9 mouse cellular contexts compared by ENCODE assay signal in genomic region chr13:21790601-21791283, GRCm38 (mm10). TPM values are rescaled to one million over a fixed set of nuclear protein-coding genes. Genes with fewer than 3 reads are reported as not detected.
DNase-seq lines count a peak whose midpoint lies in the region; ATAC-seq and TF ChIP-seq lines count a peak whose summit lies in the region.
"Had no signal": no experiment of that assay in that cellular context is flagged by ENCODE, and none has a peak within 500 bp of the region (broad histone marks: within the 10 kb centered on the region; RNA-seq: fewer than 3 reads in every experiment).

No protein-coding gene starts in this region.

- H3K4me3 ChIP-seq in thymus, adult 2 months (ENCODE audit: control insufficient read depth, insufficient read depth, low read length) = no peak overlapping the region
- no peak overlapping the region; the same call in 1 of the 2 replicates for H3K4me3 ChIP-seq in liver, embryonic 12.5 days

- DNase-seq in adrenal gland, postnatal 10 days = peak; percentile 36
- no peak for DNase-seq in adrenal gland, adult 8-10 months
- DNase-seq in thymus, postnatal 0 days (ENCODE audit: low spot score) = peak; percentile 2
- no peak for DNase-seq in thymus, adult 2 months
- peak; percentile 58 for DNase-seq in yolk sac, embryonic 10.5 days (ENCODE audit: low spot score)
- no peak for DNase-seq in left cerebral cortex, adult 11 months (ENCODE audit: low spot score)
- DNase-seq in gastrocnemius, adult 18-20 months (ENCODE audit: low spot score) = no peak

- no peak overlapping the region for H3K27ac ChIP-seq in thymus, adult 2 months (ENCODE audit: control insufficient read depth, insufficient read depth, low read length)
- peak overlapping the region; percentile 51; the same call in 1 of the 2 replicates for H3K27ac ChIP-seq in liver, embryonic 12.5 days

- H3K4me2 ChIP-seq in liver, embryonic 12.5 days = peak overlapping the region; percentile 54

- H3K36me3 ChIP-seq in thymus, adult 2 months (ENCODE audit: control insufficient read depth, insufficient read depth, low read length) = no peaks in the 10 kb centered on the region
- H3K36me3 ChIP-seq in liver, embryonic 12.5 days = no peaks in the 10 kb centered on the region

- no peak for ATAC-seq in liver, embryonic 12.5 days

- H3K9ac ChIP-seq in liver, embryonic 12.5 days = peak overlapping the region; percentile 52

- no peaks in the 10 kb centered on the region for H3K27me3 ChIP-seq in thymus, adult 2 months (ENCODE audit: control insufficient read depth, insufficient read depth, low read length)
- H3K27me3 ChIP-seq in liver, embryonic 12.5 days (replicated peaks) = no peaks in the 10 kb centered on the region

- no peaks in the 10 kb centered on the region for H3K9me3 ChIP-seq in liver, embryonic 12.5 days (replicated peaks)

- TF ChIP-seq POLR2A in thymus, adult 2 months (IDR thresholded peaks at IDR 0.05; ENCODE audit: control insufficient read depth, extremely low read depth, insufficient read depth, low read length, poor library complexity) = no peak

- 73% methylated on average over 18 of the region's 18 CpGs for WGBS in thymus, adult 2 months
- 29% methylated on average over 18 of the region's 18 CpGs for WGBS in liver, embryonic 12.5 days (ENCODE audit: insufficient replicate concordance)

- no peaks in the 10 kb centered on the region for H3K4me1 ChIP-seq in thymus, adult 2 months (replicated peaks; ENCODE audit: control insufficient read depth, insufficient read depth, low read length)
- peaks cover 38% of the 10 kb centered on the region for H3K4me1 ChIP-seq in liver, embryonic 12.5 days

- no peak for TF ChIP-seq CTCF in thymus, adult 2 months (IDR thresholded peaks at IDR 0.05; ENCODE audit: borderline replicate concordance, control insufficient read depth, extremely low read depth, insufficient read depth, low read length, poor library complexity)

RNA-seq across cellular contexts. Expression of gene Hist1h2bp, which starts 3.5 kb away (rescaled TPM):
- 100 to 1,000 TPM; 111 to 134 TPM for total RNA-seq in adrenal gland, postnatal 10 days (2021)
- 10 to 100 TPM in 1 of 4 experiments, 1 to 10 TPM in 3; 6.0 to 15.5 (median 8.6) TPM for total RNA-seq in adrenal gland, adult 8-10 months (2022)
- 3.4 and 3.5 TPM in 2 replicates for polyA plus RNA-seq in thymus, postnatal 0 days (2015; fragmentation: Nextera tagmentation; extraction: Ambion mirVana)
- polyA plus RNA-seq in thymus, adult 2 months (2012; rRNA removed) = 39.3 and 52.7 TPM in 2 replicates
- 3.6 and 5.6 TPM in 2 replicates for polyA plus RNA-seq in liver, embryonic 12.5 days (2016; fragmentation: Nextera tagmentation; extraction: Ambion mirVana)
- total RNA-seq in gastrocnemius, adult 18-20 months (2021) = not detected
- polyA plus RNA-seq: cerebellum, adult 2 months had no signal

RNA-seq across cellular contexts. Expression of gene Hist1h2an, which starts 3.7 kb away (rescaled TPM):
- 10 to 100 TPM; 69.2 to 73.2 TPM for total RNA-seq in adrenal gland, postnatal 10 days (2021)
- total RNA-seq in adrenal gland, adult 8-10 months (2022) = 1 to 10 TPM in 2 of 4 experiments, not detected in 2; 2.7 to 7.2 TPM
- polyA plus RNA-seq in thymus, postnatal 0 days (2015; fragmentation: Nextera tagmentation; extraction: Ambion mirVana) = 32.4 and 51.2 TPM in 2 replicates
- 183 and 223 TPM in 2 replicates for polyA plus RNA-seq in thymus, adult 2 months (2012; rRNA removed)
- 11.2 and 14.0 TPM in 2 replicates for polyA plus RNA-seq in liver, embryonic 12.5 days (2016; fragmentation: Nextera tagmentation; extraction: Ambion mirVana)
- not detected for total RNA-seq in gastrocnemius, adult 18-20 months (2021)
- polyA plus RNA-seq: cerebellum, adult 2 months had no signal

RNA-seq across cellular contexts. Expression of gene Hist1h3i, which starts 7.6 kb away (rescaled TPM):
- total RNA-seq in adrenal gland, postnatal 10 days (2021) = 100 to 1,000 TPM; 296 to 332 TPM
- 10 to 100 TPM; 45.2 to 52.5 (median 48.0) TPM for total RNA-seq in adrenal gland, adult 8-10 months (2022)
- polyA plus RNA-seq in thymus, postnatal 0 days (2015; fragmentation: Nextera tagmentation; extraction: Ambion mirVana) = 392 and 414 TPM in 2 replicates
- 484 and 650 TPM in 2 replicates for polyA plus RNA-seq in thymus, adult 2 months (2012; rRNA removed)
- polyA plus RNA-seq in liver, embryonic 12.5 days (2016; fragmentation: Nextera tagmentation; extraction: Ambion mirVana) = 169 and 188 TPM in 2 replicates
- total RNA-seq in gastrocnemius, adult 18-20 months (2021) = 10 to 100 TPM; 12.0 to 12.2 TPM

RNA-seq across cellular contexts. Expression of gene Hist1h1b, which starts 10.3 kb away (rescaled TPM):
- total RNA-seq in adrenal gland, postnatal 10 days (2021) = 100 to 1,000 TPM; 179 to 219 TPM
- total RNA-seq in adrenal gland, adult 8-10 months (2022) = 10 to 100 TPM; 13.2 to 18.9 (median 15.8) TPM
- polyA plus RNA-seq in thymus, postnatal 0 days (2015; fragmentation: Nextera tagmentation; extraction: Ambion mirVana) = 71.7 and 80.7 TPM in 2 replicates
- polyA plus RNA-seq in thymus, adult 2 months (2012; rRNA removed) = 22.4 and 28.1 TPM in 2 replicates
- polyA plus RNA-seq in liver, embryonic 12.5 days (2016; fragmentation: Nextera tagmentation; extraction: Ambion mirVana) = 41.6 and 43.0 TPM in 2 replicates
- under 1 TPM; 0.32 to 0.52 TPM for total RNA-seq in gastrocnemius, adult 18-20 months (2021)

RNA-seq across cellular contexts. Expression of gene Hist1h2bq, which starts 19.3 kb away (rescaled TPM):
- 100 to 1,000 TPM; 207 to 275 TPM for total RNA-seq in adrenal gland, postnatal 10 days (2021)
- 10 to 100 TPM; 62.2 to 78.1 (median 68.0) TPM for total RNA-seq in adrenal gland, adult 8-10 months (2022)
- 63.1 and 89.0 TPM in 2 replicates for polyA plus RNA-seq in thymus, postnatal 0 days (2015; fragmentation: Nextera tagmentation; extraction: Ambion mirVana)
- 200 and 237 TPM in 2 replicates for polyA plus RNA-seq in thymus, adult 2 months (2012; rRNA removed)
- polyA plus RNA-seq in liver, embryonic 12.5 days (2016; fragmentation: Nextera tagmentation; extraction: Ambion mirVana) = 24.4 and 26.2 TPM in 2 replicates
- total RNA-seq in gastrocnemius, adult 18-20 months (2021) = 10 to 100 TPM; 14.4 to 17.7 TPM

Comparison
In these comparisons a context has a peak if more than half of its experiments do, and no peak if none do; other contexts are left out.
1. DNase-seq: peak in adrenal gland, postnatal 10 days (single experiment), thymus, postnatal 0 days (single experiment) and yolk sac, embryonic 10.5 days (single experiment); none in adrenal gland, adult 8-10 months (single experiment), thymus, adult 2 months (single experiment), left cerebral cortex, adult 11 months (single experiment) and gastrocnemius, adult 18-20 months (single experiment).
2. RNA of gene Hist1h2bp, which starts 3.5 kb away (total RNA-seq): 111 to 134 TPM in adrenal gland, postnatal 10 days; 6.0 to 15.5 TPM in adrenal gland, adult 8-10 months and not detected in gastrocnemius, adult 18-20 months; every median in the first group is over 4 times any median in the second.
3. RNA of gene Hist1h2an, which starts 3.7 kb away (total RNA-seq): 69.2 to 73.2 TPM in adrenal gland, postnatal 10 days; 2.7 to 7.2 TPM in adrenal gland, adult 8-10 months and not detected in gastrocnemius, adult 18-20 months; every median in the first group is over 4 times any median in the second.
4. RNA of gene Hist1h3i, which starts 7.6 kb away (total RNA-seq): 296 to 332 TPM in adrenal gland, postnatal 10 days; 45.2 to 52.5 TPM in adrenal gland, adult 8-10 months and 12.0 to 12.2 TPM in gastrocnemius, adult 18-20 months; every median in the first group is over 4 times any median in the second.